Mouse (Mus musculus) hindbrain, embryonic 14.5 days (tissue): ENCODE results near the gene Gm20425. TPM values are rescaled to one million over a fixed set of nuclear protein-coding genes. Genes with fewer than 3 reads are reported as not detected.
A peak's percentile ranks its signal among the peaks of the same experiment; 100 is the strongest.

ENCODE experiments used
- ATAC-seq: fragments of 200-750 bp; cut with Nextera tagmentation; 2 replicates; pipeline ENCODE4 v1.8.0; 2017; ENCODE audit warnings: moderate number of reproducible peaks, mild to moderate bottlenecking, moderate TSS enrichment, moderate library complexity; ENCODE audit not compliant: low FRiP score
- DNase-seq: peaks from one replicate; pipeline ENCODE4 v3.0.0-alpha.2; 2015; ENCODE audit warnings: low spot score
- H3K27ac ChIP-seq: fragments of 300-500 bp; sonication (generic); 2 replicates; pipeline ENCODE4 v1.5.1; 2014; ENCODE audit warnings: mild to moderate bottlenecking, moderate library complexity
- H3K27me3 ChIP-seq: fragments of 300-500 bp; sonication (generic); 2 replicates; pipeline ENCODE4 v1.6.1; 2014; ENCODE audit warnings: mild to moderate bottlenecking, low read length, mixed read lengths; ENCODE audit not compliant: control insufficient read depth, insufficient read depth
- H3K36me3 ChIP-seq: fragments of 300-500 bp; sonication (generic); replicated peaks from 2 replicates; pipeline ENCODE4 v1.6.1; 2014; ENCODE audit not compliant: control insufficient read depth, insufficient read depth
- H3K4me1 ChIP-seq: fragments of 300-500 bp; sonication (generic); replicated peaks from 2 replicates; pipeline ENCODE4 v1.6.1; 2014; ENCODE audit warnings: antibody characterized with exemption, low read length, mixed read lengths; ENCODE audit not compliant: control insufficient read depth, insufficient read depth
- H3K4me2 ChIP-seq: fragments of 300-500 bp; sonication (generic); replicated peaks from 2 replicates; pipeline ENCODE4 v1.6.1; 2014; ENCODE audit warnings: mild to moderate bottlenecking, moderate library complexity
- H3K4me3 ChIP-seq: fragments of 300-500 bp; sonication (generic); replicated peaks from 2 replicates; pipeline ENCODE4 v1.5.1; 2014; ENCODE audit warnings: mild to moderate bottlenecking, low read length
- H3K9ac ChIP-seq: fragments of 300-500 bp; sonication (generic); 2 replicates; pipeline ENCODE4 v1.6.1; 2014
- H3K9me3 ChIP-seq: fragments of 300-500 bp; sonication (generic); 2 replicates; pipeline ENCODE4 v1.6.1; 2016; ENCODE audit warnings: low read length; ENCODE audit not compliant: control insufficient read depth
- WGBS: fragments of 180-500 bp; shearing (Covaris S2); extraction: QIAGEN DNeasy Blood & Tissue Kit; methylation state at CpG from one replicate; pipeline ENCODE4 v1.1.7; 2014; 5-methylcytosine and 5-hydroxymethylcytosine counted together
- polyA plus RNA-seq: library from polyadenylated mRNA; unstranded; fragments of >200 nt; fragmentation: Nextera tagmentation; extraction: Ambion mirVana; gene quantifications from 2 replicates; pipeline ENCODE4 v1.2.1, GENCODE M21; 2014

Gene Gm20425
- polyA plus RNA-seq, 1 experiment from 2014 or later = 4.0 TPM

GRCm38 (mm10) chr9:103243640-103244039 lies 13.5 kb upstream of the Gm20425 start:
- no peak overlapping the region for H3K27ac ChIP-seq
- no peaks in the 10 kb centered on the region for H3K9me3 ChIP-seq
- no peak overlapping the region for H3K9ac ChIP-seq
- WGBS = 94% methylated on average over 4 of the region's 4 CpGs
- DNase-seq = no peak
- no peak overlapping the region for H3K4me2 ChIP-seq
- no peaks in the 10 kb centered on the region for H3K4me1 ChIP-seq
- no peak overlapping the region for H3K4me3 ChIP-seq
- no peaks in the 10 kb centered on the region for H3K27me3 ChIP-seq
- no peak for ATAC-seq
- H3K36me3 ChIP-seq = no peaks in the 10 kb centered on the region

GRCm38 (mm10) chr9:103241206-103241605 lies 11.1 kb upstream of the Gm20425 start:
- Histone ChIP-seq H3K4me1 (no peaks in the 10 kb centered on the region), H3K27me3 (no peaks in the 10 kb centered on the region), H3K9ac (no peak overlapping the region), H3K9me3 (no peaks in the 10 kb centered on the region), H3K4me2 (no peak overlapping the region), H3K4me3 (no peak overlapping the region), H3K36me3 (no peaks in the 10 kb centered on the region), H3K27ac (no peak overlapping the region)
- DNase-seq = no peak
- 82% methylated on average over 2 of the region's 2 CpGs for WGBS
- no peak for ATAC-seq

- Histone ChIP-seq H3K9ac (no peak overlapping the region), H3K4me2 (no peak overlapping the region), H3K4me1 (no peaks in the 10 kb centered on the region), H3K9me3 (no peaks in the 10 kb centered on the region), H3K4me3 (no peak overlapping the region), H3K27ac (no peak overlapping the region), H3K36me3 (no peaks in the 10 kb centered on the region), H3K27me3 (no peaks in the 10 kb centered on the region)
- no peak for ATAC-seq
- 88% methylated on average over 6 of the region's 6 CpGs for WGBS
- no peak for DNase-seq
These were observed 9.4 kb upstream of the Gm20425 start for GRCm38 (mm10) chr9:103239471-103239870.

GRCm38 (mm10) chr9:103234565-103235165 lies 4.6 kb upstream of the Gm20425 start:
- H3K9me3 ChIP-seq = no peaks in the 10 kb centered on the region
- no peaks in the 10 kb centered on the region for H3K36me3 ChIP-seq
- H3K4me2 ChIP-seq = no peak overlapping the region
- 50% methylated on average over 7 of the region's 7 CpGs for WGBS
- no peak overlapping the region for H3K9ac ChIP-seq
- DNase-seq (no peak), ATAC-seq (no peak)
- no peak overlapping the region for H3K4me3 ChIP-seq
- 0 out of 2 replicates have a peak, but pooled peaks cover 7% of the 10 kb centered on the region for H3K4me1 ChIP-seq
- no peak overlapping the region for H3K27ac ChIP-seq
- no peaks in the 10 kb centered on the region for H3K27me3 ChIP-seq

- no peaks in the 10 kb centered on the region for H3K36me3 ChIP-seq
- ATAC-seq = no peak
- no peak for DNase-seq
- no peak overlapping the region for H3K4me2 ChIP-seq
- no peak overlapping the region for H3K27ac ChIP-seq
- H3K9me3 ChIP-seq = no peaks in the 10 kb centered on the region
- H3K4me1 ChIP-seq = 0 out of 2 replicates have a peak, but pooled peaks cover 7% of the 10 kb centered on the region
- no peak overlapping the region for H3K4me3 ChIP-seq
- WGBS = 79% methylated on average over 7 of the region's 7 CpGs
- no peaks in the 10 kb centered on the region for H3K27me3 ChIP-seq
- H3K9ac ChIP-seq = no peak overlapping the region
These were observed 4.0 kb upstream of the Gm20425 start for GRCm38 (mm10) chr9:103234059-103234458.

- Histone ChIP-seq H3K36me3 (no peaks in the 10 kb centered on the region), H3K27ac (no peak overlapping the region), H3K9me3 (no peaks in the 10 kb centered on the region), H3K9ac (no peak overlapping the region), H3K4me2 (no peak overlapping the region), H3K27me3 (no peaks in the 10 kb centered on the region), H3K4me1 (0 out of 2 replicates have a peak, but pooled peaks cover 7% of the 10 kb centered on the region), H3K4me3 (no peak overlapping the region)
- ATAC-seq = no peak
- WGBS = 75% methylated on average over 7 of the region's 7 CpGs
- no peak for DNase-seq
These were observed 2.9 kb upstream of the Gm20425 start for GRCm38 (mm10) chr9:103233006-103233395.

GRCm38 (mm10) chr9:103232232-103233005 lies 2.3 kb upstream of the Gm20425 start:
- WGBS = 90% methylated on average over 7 of the region's 7 CpGs
- DNase-seq = no peak
- H3K27ac ChIP-seq = no peak overlapping the region

GRCm38 (mm10) chr9:103229037-103229867 lies 855 bp downstream of the Gm20425 start:
- H3K27me3 ChIP-seq = no peaks in the 10 kb centered on the region
- H3K4me2 ChIP-seq = peak overlapping the region; percentile 42
- no peak overlapping the region for H3K4me3 ChIP-seq
- no peak overlapping the region for H3K27ac ChIP-seq
- no peaks in the 10 kb centered on the region for H3K36me3 ChIP-seq
- 83% methylated on average over 15 of the region's 15 CpGs for WGBS
- H3K9ac ChIP-seq = no peak overlapping the region
- 0 out of 2 replicates have a peak, but pooled peaks cover 7% of the 10 kb centered on the region for H3K4me1 ChIP-seq
- no peak for ATAC-seq
- DNase-seq = no peak
- no peaks in the 10 kb centered on the region for H3K9me3 ChIP-seq

More at GRCm38 (mm10) chr9:103232232-103233005, 2.3 kb upstream of the Gm20425 start:
- no peaks in the 10 kb centered on the region for H3K27me3 ChIP-seq
- ATAC-seq = no peak
- no peak overlapping the region for H3K4me2 ChIP-seq
- H3K4me3 ChIP-seq = no peak overlapping the region
- H3K36me3 ChIP-seq = no peaks in the 10 kb centered on the region
- H3K9me3 ChIP-seq = no peaks in the 10 kb centered on the region
- H3K9ac ChIP-seq = no peak overlapping the region
- H3K4me1 ChIP-seq = 0 out of 2 replicates have a peak, but pooled peaks cover 7% of the 10 kb centered on the region
